Mouse (Mus musculus) lung, postnatal 0 days (tissue): ENCODE measurements around the gene Senp1.

Experiments
- CTCF ChIP-seq: IDR thresholded peaks from 2 replicates; pipeline ENCODE4 v1.5.1; 2016; ENCODE audit warnings: antibody characterized with exemption, mild to moderate bottlenecking
- EP300 ChIP-seq: IDR thresholded peaks from 2 replicates; pipeline ENCODE4 v1.6.1; 2016; ENCODE audit warnings: antibody characterized with exemption, mild to moderate bottlenecking, control low read depth

GRCm38 (mm10) chr15:98096957-98097356, 3.4 kb upstream of the Senp1 start:
- TF ChIP-seq CTCF: peak; percentile 29
- no peak for TF ChIP-seq EP300
